Mouse (Mus musculus) embryo, embryonic 10.5 days (tissue): ENCODE measurements at regions not wholly inside any gene's neighbourhood (a gene's known extent, or its start where the extent isn't known, plus 50 kb on each side); places are given as distances from the start of the nearest gene placed in this dataset.
A peak's percentile ranks its signal among the peaks of the same experiment; 100 is the strongest.

Source experiments
- DNase-seq: peaks from one replicate; pipeline ENCODE4 v3.0.0-alpha.2; 2015; ENCODE audit warnings: low spot score

DNA sequence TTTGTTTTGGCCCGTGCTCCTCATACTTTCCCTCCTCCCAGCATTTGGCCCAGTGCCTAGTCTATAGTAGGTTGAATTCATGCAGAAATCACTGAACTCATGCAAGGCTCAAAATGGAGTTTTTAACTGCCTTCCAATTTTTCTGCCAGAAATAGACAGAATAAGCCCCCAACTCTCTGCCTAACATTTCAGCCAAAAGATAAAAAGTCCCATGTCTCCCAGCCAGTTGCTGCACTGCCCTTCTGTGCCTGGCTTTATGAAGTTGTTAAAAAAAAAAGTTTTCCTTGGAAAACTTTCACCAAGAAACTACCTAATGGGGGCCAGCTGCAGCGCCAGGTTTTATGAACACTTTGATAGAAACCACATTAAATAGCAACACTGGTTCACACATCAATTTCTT is 222.0 kb downstream of the Zic3 start:
- no peak for DNase-seq

DNA sequence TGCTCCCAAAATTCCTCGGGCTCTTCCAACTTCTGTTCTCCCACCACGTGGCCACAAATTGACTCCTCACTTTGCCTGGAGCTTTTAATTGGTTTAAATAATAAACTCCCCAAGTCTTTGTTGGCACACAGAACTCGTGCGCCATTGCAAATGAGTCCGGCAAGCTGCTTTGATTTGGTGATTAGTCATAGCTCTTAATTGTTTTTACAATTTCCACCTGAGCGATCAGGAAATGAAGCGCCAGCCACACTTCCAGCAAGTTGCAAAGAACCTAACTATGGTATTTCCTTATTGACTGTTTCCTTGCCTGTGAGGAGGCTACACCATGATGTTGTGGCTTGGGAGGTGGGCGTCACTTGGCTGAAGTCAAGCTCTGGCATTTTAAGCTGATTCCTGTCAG is 233.5 kb downstream of the Zic3 start:
- DNase-seq = peak; percentile 3

DNA sequence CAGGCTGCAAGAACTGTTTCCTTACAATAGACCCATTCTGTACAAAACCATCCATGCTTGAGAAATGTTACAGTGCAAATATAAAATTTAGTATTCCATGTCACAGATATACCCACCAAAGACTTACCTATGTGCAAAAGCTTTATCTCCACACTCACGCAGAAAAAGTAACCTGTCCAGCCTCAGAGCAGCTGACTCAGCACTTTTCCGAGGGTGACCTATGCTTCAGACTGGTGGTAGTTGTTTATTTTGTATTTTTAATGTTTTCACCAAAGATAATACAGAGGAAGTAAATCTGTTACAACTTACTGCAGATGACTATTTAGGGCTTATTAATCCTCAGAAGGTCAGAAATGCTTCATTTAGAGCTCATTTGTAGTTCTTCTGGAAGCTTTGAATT is 260.4 kb downstream of the Zic3 start:
- DNase-seq = no peak

DNA sequence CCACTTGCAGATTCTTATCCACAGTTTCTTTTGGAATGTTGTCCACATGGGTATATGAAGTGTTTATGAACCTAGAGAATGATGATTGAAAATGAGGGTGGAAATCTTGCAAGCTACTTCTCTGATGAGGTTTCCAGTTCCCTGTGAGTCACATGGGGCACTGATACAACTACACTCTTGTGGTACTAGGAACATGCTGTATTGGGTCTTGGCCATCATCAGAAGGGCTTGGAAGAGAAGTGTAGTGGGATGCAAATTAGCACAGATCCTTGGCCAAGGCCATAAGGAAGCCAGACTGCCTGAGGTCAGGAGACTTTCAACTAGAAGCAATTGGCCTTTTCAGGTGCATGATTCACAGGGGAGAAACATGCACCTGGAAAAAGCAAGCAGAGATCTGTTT is 300.3 kb downstream of the Zic3 start:
- no peak for DNase-seq

DNA sequence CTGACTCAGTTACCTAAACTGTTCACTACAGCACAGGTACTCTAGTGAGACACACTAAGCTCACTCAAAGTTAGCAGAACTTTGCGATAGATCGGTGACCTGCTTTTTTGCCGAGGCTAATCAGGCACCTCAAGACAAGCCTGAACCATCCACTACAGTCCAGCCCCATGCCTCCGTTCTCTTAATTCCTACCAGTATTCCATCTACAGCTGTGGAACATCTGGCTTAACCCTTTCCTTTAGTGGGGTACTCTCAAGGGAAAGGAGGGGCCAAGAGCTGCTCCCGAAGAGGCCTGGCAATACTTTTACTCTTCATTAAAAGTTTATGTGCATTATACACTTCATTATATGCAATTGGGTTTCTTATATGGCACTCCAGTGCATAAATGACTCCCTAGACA is 329.1 kb downstream of the Zic3 start:
- no peak for DNase-seq

DNA sequence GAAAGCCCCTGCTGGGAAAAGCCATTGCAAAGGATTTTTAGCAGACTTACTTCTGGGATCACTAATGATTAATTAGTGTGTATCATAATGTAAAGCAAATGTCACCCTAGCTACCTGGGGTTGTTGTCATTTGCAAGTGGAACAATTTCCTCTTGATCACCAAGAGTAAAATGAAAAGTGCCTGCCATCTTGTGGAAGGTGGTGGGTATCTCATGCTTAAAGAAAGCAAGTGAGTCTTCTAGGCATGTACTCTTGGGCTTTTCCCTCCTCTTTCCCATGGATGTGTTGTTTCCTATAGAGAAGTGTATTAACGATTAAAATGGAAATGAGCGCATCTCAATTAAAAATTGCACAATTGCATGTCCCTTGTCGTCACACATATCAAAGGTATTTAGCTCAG is 355.4 kb downstream of the Zic3 start:
- peak; percentile 56 for DNase-seq
